Mouse (Mus musculus): ENCODE measurements around the gene Ptchd4. TPM values are rescaled to one million over a fixed set of nuclear protein-coding genes. Genes with fewer than 3 reads are reported as not detected.

The Ptchd4 gene
- polyA plus RNA-seq, 1 experiment = not detected

DNA sequence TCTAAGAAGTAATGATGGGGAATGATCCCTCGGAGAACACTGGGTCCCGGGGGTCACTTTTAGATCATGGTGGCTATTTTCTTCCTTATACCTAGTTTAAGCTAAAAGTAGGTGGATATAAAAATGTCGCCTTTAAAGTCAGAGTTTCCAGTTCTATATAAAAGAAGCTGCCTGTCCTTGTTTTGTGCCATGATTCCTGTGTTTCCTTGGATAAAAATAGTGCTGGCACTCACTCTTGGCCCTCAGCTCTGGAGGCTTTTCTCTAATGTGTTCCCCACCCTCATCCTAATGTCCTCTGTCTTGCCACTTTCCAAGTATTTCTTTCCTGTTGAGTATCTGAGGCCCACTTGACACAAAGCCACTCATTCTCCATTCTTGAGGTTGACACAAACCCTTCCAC is 79.6 kb downstream of the Ptchd4 start:
- Histone ChIP-seq H3K27me3 (ENCODE audit: control insufficient read depth, insufficient read depth, low read length) (no peaks in the 10 kb centered on the region), H3K4me1 (ENCODE audit: control insufficient read depth, insufficient read depth, insufficient read length) (no peaks in the 10 kb centered on the region), H3K36me3 (ENCODE audit: control insufficient read depth, insufficient read depth, low read length) (no peaks in the 10 kb centered on the region), H3K4me3 (ENCODE audit: extremely low read depth, insufficient read depth, insufficient read length) (no peak overlapping the region), H3K27ac (ENCODE audit: insufficient read depth, low read length) (no peak overlapping the region)
- TF ChIP-seq CTCF (IDR thresholded peaks at IDR 0.05; ENCODE audit: extremely low read depth, insufficient read depth, insufficient read length, insufficient replicate concordance) = no peak
- TF ChIP-seq POLR2A (IDR thresholded peaks at IDR 0.05; ENCODE audit: low read depth, low read length) = no peak
- WGBS = 83% methylated on average over 3 of the region's 3 CpGs
- DNase-seq (ENCODE audit: low read depth in 1 of 2, low spot score in 2 of 2) = no peak

DNA sequence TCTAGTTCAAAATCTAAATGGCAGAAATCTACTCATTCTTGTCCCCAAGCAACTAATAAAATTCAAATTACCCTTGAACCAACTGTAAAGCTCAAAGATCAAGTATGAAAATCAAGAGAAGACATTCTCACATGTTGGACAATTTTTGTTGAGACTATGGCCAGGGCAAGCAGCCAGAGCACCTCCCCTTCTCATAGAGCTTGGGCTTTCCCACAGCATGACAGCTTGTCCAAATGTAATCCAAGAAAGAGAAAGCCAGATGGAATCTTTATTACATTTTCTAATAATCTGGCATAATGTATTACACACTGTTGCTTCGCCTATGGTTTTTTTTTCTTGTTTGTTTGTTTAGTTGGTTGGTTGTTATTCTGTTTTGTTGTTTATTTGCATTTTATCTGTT is 102.7 kb downstream of the Ptchd4 start:
- 85% methylated on average over 1 of the region's 1 CpGs for WGBS

DNA sequence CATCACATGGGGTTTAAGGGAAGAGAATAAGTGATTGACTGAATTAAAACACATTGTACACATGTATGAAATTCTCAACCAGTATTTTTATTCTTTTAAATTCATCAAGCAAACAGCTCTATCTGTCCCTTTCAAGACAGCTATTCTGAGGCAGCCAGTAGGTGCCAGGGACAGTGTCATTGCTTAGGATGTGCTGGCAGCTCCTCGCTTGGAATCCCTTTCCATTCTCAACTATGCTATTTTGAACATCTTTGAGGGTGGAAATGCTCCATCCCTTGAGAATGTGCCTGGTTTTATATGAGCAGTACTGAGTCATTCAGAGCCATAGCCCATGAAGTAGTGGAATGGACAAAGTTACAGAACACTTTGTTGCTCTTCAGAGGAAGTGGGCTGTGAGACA is 112.2 kb downstream of the Ptchd4 start:
- Histone ChIP-seq H3K27ac (ENCODE audit: insufficient read depth, low read length) (no peak overlapping the region), H3K4me1 (ENCODE audit: control insufficient read depth, insufficient read depth, insufficient read length) (no peaks in the 10 kb centered on the region), H3K27me3 (ENCODE audit: control insufficient read depth, insufficient read depth, low read length) (no peaks in the 10 kb centered on the region), H3K4me3 (ENCODE audit: extremely low read depth, insufficient read depth, insufficient read length) (no peak overlapping the region), H3K36me3 (ENCODE audit: control insufficient read depth, insufficient read depth, low read length) (no peaks in the 10 kb centered on the region)
- TF ChIP-seq CTCF (IDR thresholded peaks at IDR 0.05; ENCODE audit: extremely low read depth, insufficient read depth, insufficient read length, insufficient replicate concordance) (no peak), POLR2A (IDR thresholded peaks at IDR 0.05; ENCODE audit: low read depth, low read length) (no peak)
- WGBS = 68% methylated on average over 1 of the region's 1 CpGs
- no peak for DNase-seq (ENCODE audit: low read depth in 1 of 2, low spot score in 2 of 2)

More for the DNA sequence above, 102.7 kb downstream of the Ptchd4 start:
- no peak overlapping the region for H3K27ac ChIP-seq (ENCODE audit: insufficient read depth, low read length)
- TF ChIP-seq CTCF (IDR thresholded peaks at IDR 0.05; ENCODE audit: extremely low read depth, insufficient read depth, insufficient read length, insufficient replicate concordance) (no peak), POLR2A (IDR thresholded peaks at IDR 0.05; ENCODE audit: low read depth, low read length) (no peak)
- DNase-seq (ENCODE audit: low read depth in 1 of 2, low spot score in 2 of 2) = no peak
- no peaks in the 10 kb centered on the region for H3K27me3 ChIP-seq (ENCODE audit: control insufficient read depth, insufficient read depth, low read length)
- no peaks in the 10 kb centered on the region for H3K36me3 ChIP-seq (ENCODE audit: control insufficient read depth, insufficient read depth, low read length)
- H3K4me3 ChIP-seq (ENCODE audit: extremely low read depth, insufficient read depth, insufficient read length) = no peak overlapping the region
- no peaks in the 10 kb centered on the region for H3K4me1 ChIP-seq (ENCODE audit: control insufficient read depth, insufficient read depth, insufficient read length)

DNA sequence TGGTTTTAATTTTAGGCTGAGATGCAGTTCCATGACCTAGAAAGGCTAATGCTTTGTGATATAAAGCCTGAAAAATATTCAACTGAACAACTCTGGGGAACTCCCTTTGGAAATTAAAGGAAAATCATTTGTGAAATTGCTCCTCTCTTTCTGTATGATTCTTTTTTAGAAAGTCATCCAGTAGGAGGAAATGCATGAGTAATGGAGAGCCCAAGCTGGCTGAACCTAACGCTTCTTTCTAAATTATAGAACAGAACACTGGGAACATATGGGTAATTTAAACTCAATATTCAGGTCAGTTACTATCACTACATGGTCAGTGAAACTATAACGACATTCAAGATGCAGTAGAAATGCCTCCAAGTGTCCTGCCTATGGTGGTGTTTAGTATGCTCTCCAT is 114.6 kb downstream of the Ptchd4 start:
- no peaks in the 10 kb centered on the region for H3K27me3 ChIP-seq (ENCODE audit: control insufficient read depth, insufficient read depth, low read length)
- H3K36me3 ChIP-seq (ENCODE audit: control insufficient read depth, insufficient read depth, low read length) = no peaks in the 10 kb centered on the region
- TF ChIP-seq CTCF (IDR thresholded peaks at IDR 0.05; ENCODE audit: extremely low read depth, insufficient read depth, insufficient read length, insufficient replicate concordance) (no peak), POLR2A (IDR thresholded peaks at IDR 0.05; ENCODE audit: low read depth, low read length) (no peak)
- H3K4me1 ChIP-seq (ENCODE audit: control insufficient read depth, insufficient read depth, insufficient read length) = no peaks in the 10 kb centered on the region
- H3K4me3 ChIP-seq (ENCODE audit: extremely low read depth, insufficient read depth, insufficient read length) = no peak overlapping the region
- 84% methylated on average over 2 of the region's 2 CpGs for WGBS
- DNase-seq (ENCODE audit: low read depth in 1 of 2, low spot score in 2 of 2) = no peak
- no peak overlapping the region for H3K27ac ChIP-seq (ENCODE audit: insufficient read depth, low read length)

DNA sequence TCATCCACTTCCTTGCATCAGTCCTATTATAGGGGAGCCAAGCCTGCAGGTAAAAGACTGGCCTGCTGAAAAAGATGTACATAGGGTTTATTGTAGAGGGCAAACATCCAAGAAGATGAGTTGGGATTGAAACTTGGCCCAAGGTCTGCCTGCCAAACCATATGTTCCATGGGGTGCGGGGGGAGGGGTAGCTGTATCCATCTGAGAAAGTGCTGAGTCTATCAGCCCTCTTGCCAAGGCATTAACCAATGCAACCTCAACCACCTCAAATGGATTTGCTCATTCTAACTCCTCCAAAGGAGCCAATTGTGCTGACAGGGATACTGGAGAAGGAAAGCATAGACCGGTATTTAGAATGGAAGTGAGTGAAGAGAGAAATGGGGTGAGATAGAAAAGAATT is 136.5 kb downstream of the Ptchd4 start:
- DNase-seq (ENCODE audit: low read depth in 1 of 2, low spot score in 2 of 2) = no peak

DNA sequence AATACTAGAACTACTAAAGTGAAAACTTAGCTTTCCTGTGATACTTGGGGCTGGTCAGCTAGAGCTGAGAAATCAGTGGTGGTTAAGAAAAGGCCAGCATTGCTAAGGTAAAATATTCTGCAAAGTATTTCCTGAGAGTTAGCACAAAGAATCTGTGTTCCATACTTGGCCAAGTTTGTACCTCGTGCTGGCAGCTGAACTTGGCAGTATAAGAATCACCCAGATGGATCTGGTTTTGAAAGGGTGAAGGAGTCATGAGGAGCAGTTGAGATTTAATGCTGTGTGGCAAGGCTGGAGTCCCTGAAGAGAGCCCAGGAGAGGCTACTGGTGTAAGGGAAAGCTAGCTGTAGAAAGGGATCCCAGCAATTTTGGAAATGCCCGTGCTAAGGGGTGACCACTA is 140.7 kb downstream of the Ptchd4 start:
- no peak for TF ChIP-seq CTCF (IDR thresholded peaks at IDR 0.05; ENCODE audit: extremely low read depth, insufficient read depth, insufficient read length, insufficient replicate concordance)
- TF ChIP-seq POLR2A (IDR thresholded peaks at IDR 0.05; ENCODE audit: low read depth, low read length) = no peak
- Histone ChIP-seq H3K4me1 (ENCODE audit: control insufficient read depth, insufficient read depth, insufficient read length) (no peaks in the 10 kb centered on the region), H3K4me3 (ENCODE audit: extremely low read depth, insufficient read depth, insufficient read length) (no peak overlapping the region), H3K27ac (ENCODE audit: insufficient read depth, low read length) (no peak overlapping the region), H3K27me3 (ENCODE audit: control insufficient read depth, insufficient read depth, low read length) (no peaks in the 10 kb centered on the region), H3K36me3 (ENCODE audit: control insufficient read depth, insufficient read depth, low read length) (no peaks in the 10 kb centered on the region)
- DNase-seq (ENCODE audit: low read depth in 1 of 2, low spot score in 2 of 2) = no peak
- 78% methylated on average over 2 of the region's 2 CpGs for WGBS

More for the DNA sequence above, 136.5 kb downstream of the Ptchd4 start:
- Histone ChIP-seq H3K4me1 (ENCODE audit: control insufficient read depth, insufficient read depth, insufficient read length) (no peaks in the 10 kb centered on the region), H3K27ac (ENCODE audit: insufficient read depth, low read length) (no peak overlapping the region), H3K36me3 (ENCODE audit: control insufficient read depth, insufficient read depth, low read length) (no peaks in the 10 kb centered on the region), H3K27me3 (ENCODE audit: control insufficient read depth, insufficient read depth, low read length) (no peaks in the 10 kb centered on the region), H3K4me3 (ENCODE audit: extremely low read depth, insufficient read depth, insufficient read length) (no peak overlapping the region)
- WGBS = 78% methylated on average over 2 of the region's 2 CpGs
- no peak for TF ChIP-seq CTCF (IDR thresholded peaks at IDR 0.05; ENCODE audit: extremely low read depth, insufficient read depth, insufficient read length, insufficient replicate concordance)
- no peak for TF ChIP-seq POLR2A (IDR thresholded peaks at IDR 0.05; ENCODE audit: low read depth, low read length)

DNA sequence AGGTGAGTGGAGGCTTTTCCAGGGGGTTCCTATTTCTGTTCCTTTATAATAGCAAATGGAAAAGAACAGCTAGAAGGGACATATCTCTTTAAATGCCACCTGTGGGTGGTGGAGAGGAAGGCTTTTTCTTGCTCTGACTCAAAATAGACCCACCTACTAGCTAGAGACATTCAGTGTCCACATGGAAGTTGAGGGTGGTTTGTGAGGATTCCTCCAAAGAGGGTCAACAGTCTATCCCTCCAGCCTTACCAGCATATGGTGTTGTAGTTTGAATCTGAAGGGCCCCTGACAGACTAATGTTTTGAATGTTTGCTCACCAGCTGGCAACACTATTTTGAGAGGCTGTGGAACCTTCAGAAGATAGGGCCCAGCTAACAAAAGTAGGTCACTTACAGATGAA is 147.0 kb downstream of the Ptchd4 start:
- no peak for DNase-seq (ENCODE audit: low read depth in 1 of 2, low spot score in 2 of 2)
- no peak for TF ChIP-seq CTCF (IDR thresholded peaks at IDR 0.05; ENCODE audit: extremely low read depth, insufficient read depth, insufficient read length, insufficient replicate concordance)
- no peak for TF ChIP-seq POLR2A (IDR thresholded peaks at IDR 0.05; ENCODE audit: low read depth, low read length)
- no peaks in the 10 kb centered on the region for H3K36me3 ChIP-seq (ENCODE audit: control insufficient read depth, insufficient read depth, low read length)
- H3K27me3 ChIP-seq (ENCODE audit: control insufficient read depth, insufficient read depth, low read length) = no peaks in the 10 kb centered on the region
- no peak overlapping the region for H3K4me3 ChIP-seq (ENCODE audit: extremely low read depth, insufficient read depth, insufficient read length)
- no peak overlapping the region for H3K27ac ChIP-seq (ENCODE audit: insufficient read depth, low read length)
- H3K4me1 ChIP-seq (ENCODE audit: control insufficient read depth, insufficient read depth, insufficient read length) = no peaks in the 10 kb centered on the region

Data from spleen, adult 2 months (tissue).